Mouse (Mus musculus): ENCODE measurements at regions not wholly inside any gene's neighbourhood (a gene's known extent, or its start where the extent isn't known, plus 50 kb on each side); places are given as distances from the start of the nearest gene placed in this dataset.

DNA sequence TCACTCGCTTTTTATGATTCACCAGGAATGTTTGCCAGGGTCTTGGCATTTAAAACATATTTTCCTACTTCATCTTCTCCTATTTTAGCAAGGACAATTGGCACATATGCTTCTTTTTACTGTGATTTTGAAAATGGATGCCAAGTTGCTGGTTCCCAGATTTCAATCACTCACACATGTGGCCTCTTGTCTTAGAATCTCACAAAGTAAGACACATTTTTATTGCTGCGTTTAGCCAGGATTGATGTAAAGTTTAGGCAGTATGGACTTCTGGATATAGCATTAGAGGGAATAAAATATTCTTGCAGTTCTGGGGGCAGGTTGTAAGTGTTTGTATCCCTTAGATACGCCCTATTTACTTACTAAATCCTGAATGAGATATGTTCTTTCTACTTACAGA is 197.4 kb upstream of the Wdfy3 start:
- TF ChIP-seq POLR2A (IDR thresholded peaks at IDR 0.05; ENCODE audit: control insufficient read depth, low read depth, low read length) (no peak), CTCF (IDR thresholded peaks at IDR 0.05; ENCODE audit: control insufficient read depth, insufficient read depth, insufficient replicate concordance, low read depth, low read length) (no peak)

Measured in testis, adult 2 months (tissue).